Mouse (Mus musculus): ENCODE data around the gene Procr.

GRCm38 (mm10) chr2:155779506-155779905 lies 28.6 kb downstream of the Procr start:
- TF ChIP-seq CTCF (IDR thresholded peaks at IDR 0.05; ENCODE audit: low read depth, low read length) (no peak), POLR2A (IDR thresholded peaks at IDR 0.05; ENCODE audit: extremely low read depth, insufficient read depth, low read length) (no peak)
